Mouse (Mus musculus) neutrophil, adult 5-6 weeks (primary cell): ENCODE data around the gene Lrrc25. TPM values are rescaled to one million over a fixed set of nuclear protein-coding genes. Genes with fewer than 3 reads are reported as not detected.
A peak's percentile ranks its signal among the peaks of the same experiment; 100 is the strongest.

Source experiments
- ATAC-seq: fragments of 151-379, 151-347 bp; 2 replicates; pipeline ENCODE4 v1.8.0; 2017; ENCODE audit warnings: mild to moderate bottlenecking, moderate TSS enrichment; ENCODE audit not compliant: insufficient number of reproducible peaks, poor library complexity, low FRiP score, severe bottlenecking; ENCODE audit errors: extremely low read depth
- total RNA-seq: library from RNA; stranded (forward); fragments of 200-1000 nt; gene quantifications from 2 replicates; pipeline ENCODE4 v1.2.3, GENCODE M21; 2017

Gene Lrrc25
- total RNA-seq, 1 experiment from 2014 or later = 54.1 TPM

DNA sequence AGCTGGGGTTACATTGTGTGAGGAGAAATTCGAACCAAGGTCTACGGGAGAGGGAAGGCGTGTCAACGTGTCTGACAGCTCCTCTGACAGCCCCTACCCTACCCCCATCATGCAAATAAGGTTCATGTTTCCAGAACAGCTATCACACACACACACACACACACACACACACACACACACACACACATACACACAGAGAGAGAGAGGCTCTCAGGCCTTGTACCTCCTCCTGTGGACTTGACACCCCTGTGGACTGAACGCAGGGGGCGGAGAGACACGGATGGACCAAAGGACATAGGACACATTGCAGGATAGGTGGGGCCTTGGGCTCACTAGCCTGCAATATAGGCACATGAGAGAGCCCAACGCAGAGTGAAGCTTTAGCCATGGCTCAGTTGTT, 20.9 kb downstream of the Lrrc25 start:
- no peak for ATAC-seq

DNA sequence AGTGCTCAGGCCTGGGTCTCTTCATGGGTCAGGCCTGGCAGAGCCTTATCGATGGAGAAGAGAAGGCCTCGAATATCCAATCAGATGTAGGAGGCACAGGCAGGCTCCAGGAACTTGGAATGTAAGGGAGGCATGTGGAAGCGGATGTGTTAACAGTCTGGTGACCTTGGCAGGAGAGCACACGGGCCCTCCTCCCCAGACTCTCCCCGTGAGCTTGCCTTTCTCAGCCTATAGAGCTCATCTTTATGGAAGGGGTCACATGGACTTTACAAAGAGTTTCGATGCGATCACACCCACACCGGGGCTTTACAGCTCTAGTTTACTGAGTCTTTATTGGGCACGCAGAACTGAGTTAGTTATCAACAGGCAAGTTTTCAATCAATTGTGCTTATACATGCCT, 22.8 kb downstream of the Lrrc25 start:
- ATAC-seq = no peak

DNA sequence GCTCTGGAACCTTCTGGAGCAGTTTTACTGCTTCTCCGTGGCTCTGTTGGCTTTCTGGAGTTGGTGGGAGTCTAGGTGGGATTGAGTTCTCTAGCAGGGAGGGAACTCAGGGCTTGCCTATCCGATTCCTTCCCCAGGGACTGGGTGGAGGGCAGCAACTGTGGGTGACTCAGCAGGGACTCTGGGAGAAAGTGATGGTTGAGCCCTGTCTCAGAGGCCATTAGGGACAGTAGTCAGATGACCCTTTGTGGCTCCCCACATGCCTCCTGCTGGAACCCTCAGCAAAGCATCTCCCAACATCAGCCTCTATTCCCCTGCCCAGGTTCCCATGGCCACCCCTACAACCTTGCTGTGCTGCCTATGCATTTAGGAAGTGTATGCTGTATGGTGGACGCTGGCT, 27.1 kb downstream of the Lrrc25 start:
- ATAC-seq = no peak

DNA sequence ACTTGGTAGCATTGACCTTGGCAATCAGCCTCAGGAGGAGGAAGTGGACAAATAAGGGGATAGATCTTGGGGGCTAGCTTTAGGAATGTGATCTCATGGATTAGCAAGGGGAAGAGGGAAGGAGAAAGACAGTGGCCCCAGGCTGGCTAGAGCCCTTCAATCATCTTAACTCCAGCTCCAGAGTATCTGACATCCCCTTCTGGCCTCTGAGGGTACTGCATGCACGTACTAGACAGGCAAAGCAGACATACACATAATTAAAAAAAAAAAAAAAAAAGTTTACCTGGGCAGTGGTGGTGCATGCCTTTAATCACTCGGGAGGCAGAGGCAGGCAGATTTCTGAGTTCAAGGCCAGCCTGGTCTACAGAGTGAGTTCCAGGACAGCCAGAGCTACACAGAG, 28.1 kb downstream of the Lrrc25 start:
- no peak for ATAC-seq

DNA sequence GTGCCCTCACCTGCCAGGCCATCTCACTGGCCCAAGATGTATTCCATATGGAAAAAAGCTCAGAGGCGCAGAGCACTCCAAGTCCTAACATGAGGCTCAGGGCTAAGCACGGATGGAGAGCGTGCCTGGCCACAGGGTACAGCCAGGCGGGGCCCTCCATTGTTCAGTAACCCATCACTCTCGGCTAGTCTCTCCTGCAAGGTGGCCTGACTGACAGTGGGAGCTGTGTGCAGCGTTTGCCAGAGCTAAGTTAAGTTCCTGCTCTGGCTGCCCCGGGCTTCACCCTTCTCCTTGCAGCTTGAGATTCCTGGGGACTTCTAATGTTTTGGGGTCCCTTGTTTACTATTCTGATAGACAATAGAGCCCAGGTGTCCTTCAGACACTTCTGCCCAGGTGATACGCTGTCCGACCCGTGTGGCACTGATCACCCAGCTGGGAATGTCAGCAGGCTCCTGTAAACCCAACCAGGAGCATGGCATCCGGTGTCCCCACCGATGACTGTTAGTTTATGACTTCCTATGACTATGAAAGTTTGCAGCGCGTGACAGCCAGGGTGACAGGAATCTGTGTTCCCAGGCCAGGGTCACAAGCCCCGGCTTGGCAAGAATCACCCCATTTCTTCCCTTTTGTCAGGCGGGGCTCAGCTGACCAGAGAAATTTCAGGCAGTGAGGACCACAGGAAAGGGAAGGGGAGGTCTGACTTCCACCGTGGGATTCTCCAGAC, 29.7 kb downstream of the Lrrc25 start:
- ATAC-seq = no peak

DNA sequence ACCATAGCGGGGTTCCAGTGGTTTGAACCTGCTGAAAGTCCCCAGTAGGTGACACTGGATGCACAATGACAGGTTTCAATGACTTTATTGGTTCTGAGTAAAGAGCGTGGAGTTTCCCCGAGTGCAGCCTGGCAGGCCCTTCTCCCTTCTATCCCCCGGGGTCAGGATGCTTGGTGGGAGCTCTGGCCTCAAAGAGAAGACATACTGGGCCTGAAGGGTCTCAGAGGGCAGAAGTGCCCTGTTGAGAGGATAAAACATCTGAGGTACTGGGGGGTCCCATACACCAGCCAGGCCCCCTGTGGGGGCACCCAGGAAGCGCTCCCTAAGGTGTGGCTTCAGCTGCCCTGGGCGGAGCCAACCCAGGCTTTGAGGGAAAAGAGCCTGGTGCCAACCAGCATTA, 30.4 kb downstream of the Lrrc25 start:
- ATAC-seq = no peak

DNA sequence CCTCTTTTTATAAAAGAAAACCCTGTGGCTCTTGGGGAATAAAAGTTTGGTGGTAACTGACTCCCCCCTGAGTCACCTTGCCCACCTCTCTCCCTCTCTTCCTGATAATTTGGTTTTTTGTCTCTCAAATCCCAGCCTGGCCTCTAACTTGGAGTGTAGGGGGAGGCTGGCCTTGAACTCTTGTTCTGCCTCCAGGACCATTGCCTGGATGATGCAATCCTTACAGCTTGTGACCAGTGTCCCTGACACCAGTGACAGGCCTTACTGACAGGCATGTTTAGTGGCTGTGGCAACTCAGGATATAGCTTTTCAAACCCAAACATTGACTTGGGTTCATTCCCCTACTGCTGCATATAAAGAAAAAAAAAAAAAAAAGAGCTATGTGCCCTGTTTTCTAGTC, 30.8 kb downstream of the Lrrc25 start:
- no peak for ATAC-seq

DNA sequence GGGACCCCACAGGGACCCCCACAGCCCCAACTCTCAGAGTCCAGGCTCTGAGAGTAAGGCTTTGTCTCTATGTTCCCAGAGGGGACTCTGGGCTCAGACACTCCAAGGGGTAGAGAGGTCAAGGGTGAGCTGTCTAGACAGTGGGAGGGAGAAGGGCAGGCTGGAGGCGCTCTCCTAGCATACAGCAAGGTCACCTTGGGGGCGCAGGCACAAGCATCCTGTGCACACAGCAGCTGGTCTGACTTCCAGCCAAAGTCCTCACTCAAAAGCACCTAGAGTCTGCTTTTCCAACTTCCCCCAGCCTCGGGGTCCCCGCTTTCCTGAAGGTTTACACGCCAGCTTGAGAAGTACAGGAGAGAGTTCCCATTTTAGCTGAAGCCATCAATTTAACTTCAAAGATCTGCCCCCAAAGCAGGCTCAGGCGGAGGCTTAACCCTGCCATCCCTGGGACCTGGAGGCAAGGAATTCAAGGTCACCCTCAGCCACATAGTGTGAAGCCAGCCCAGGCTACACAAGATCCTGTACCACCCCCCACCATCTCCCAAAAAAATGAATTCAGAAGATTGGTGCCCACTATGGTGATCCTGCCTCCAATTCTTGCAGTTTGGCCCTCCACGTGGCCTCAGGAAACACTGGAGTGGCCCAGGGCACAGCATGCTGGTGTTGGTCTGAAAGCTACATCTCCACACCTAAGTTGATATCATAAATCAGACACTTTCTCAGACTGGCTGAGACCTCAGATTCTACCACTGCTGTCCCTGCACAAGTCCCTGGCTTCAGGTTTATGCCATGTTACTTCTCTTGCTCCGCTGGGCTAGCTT, 31.6 kb downstream of the Lrrc25 start:
- ATAC-seq = no peak

DNA sequence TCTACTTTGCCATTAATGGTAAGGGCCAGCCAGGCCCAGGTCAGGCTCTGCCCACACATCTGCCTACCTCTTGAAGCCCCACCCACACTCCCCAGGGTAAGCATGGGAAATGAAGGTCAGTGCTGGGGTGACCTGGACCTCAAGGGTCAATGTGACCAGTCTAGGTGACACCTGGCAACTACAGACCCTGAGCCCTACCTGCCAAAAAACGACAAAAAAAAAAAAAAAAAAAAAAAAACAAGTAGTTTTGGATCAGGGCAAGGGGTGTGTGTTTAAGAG, 32.1 kb downstream of the Lrrc25 start:
- no peak for ATAC-seq

DNA sequence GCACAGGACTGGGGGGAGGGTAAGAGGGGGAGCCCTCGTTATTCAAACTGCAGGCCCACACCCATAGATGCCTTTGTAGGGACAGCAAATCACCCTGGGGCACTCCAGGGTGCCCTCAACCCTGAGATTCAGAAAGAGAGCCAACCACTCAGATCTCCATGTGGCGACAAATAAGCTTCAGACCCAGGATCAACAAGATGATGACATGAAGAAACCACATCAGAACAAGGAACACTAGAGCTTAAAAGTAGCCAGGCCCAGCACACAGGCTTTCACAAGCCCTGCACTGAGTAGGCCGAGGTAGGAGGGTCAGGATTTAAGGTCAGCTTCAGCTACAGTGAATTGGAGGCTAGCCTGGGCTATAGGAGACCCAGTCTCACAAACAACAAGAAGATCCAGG, 33.0 kb downstream of the Lrrc25 start:
- no peak for ATAC-seq

DNA sequence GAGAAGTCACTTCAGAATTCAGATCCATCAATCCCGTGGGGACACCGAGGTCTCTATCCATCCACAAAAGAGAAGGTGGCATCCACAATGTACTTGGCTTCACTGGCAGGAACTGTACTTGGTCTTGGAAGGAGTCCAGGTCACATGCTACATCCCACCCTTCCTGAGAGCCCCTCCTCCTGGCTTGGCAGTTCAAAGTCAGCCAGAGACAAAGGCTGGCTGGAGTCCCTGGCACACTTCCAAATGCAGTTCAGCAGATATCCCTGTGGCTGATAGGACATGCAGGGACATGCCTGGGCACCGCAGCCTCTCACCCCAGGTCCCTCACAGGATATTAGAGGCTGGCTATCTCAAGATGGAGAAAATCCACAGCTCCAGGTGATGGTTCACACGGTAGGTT, 33.4 kb downstream of the Lrrc25 start:
- no peak for ATAC-seq

DNA sequence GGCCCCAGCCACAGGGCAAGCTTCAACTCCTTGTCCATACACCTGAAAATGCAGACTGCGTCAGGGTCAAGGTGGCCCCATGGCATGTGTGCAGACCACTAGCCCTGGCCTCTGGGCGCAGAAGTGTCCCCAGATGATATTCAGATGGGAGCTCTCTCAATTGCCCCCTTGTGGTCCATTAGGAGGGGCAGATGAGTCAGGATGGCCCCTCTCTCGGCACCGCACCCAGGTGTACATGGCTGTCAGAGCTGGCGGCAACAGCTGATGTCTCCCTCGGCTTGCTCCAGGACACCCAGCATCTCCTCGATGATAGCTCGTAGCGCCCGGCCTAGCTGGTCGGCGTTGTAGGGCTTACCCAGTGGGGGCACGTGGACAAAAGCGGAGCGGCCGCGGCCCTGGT, 34.4 kb downstream of the Lrrc25 start:
- no peak for ATAC-seq

DNA sequence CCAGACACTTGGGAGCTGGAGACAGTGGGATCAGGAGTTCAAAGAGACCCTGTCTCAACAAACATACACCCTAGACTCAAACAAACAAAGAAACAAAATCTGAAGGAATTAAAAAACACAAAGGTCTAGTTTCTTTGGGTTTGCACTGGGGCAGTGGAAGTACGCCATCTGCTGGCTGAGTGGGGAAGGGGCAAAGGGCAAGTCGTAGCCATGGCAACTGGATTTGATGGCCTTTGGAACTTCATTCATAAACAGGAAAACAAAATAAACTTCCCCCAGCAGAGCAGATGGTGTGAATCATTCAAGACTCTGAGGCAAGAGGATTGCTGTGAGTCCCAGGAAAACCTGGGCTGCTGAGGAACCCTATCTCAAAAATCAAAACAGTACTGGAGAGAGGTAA, 37.3 kb downstream of the Lrrc25 start:
- peak; percentile 52 for ATAC-seq

DNA sequence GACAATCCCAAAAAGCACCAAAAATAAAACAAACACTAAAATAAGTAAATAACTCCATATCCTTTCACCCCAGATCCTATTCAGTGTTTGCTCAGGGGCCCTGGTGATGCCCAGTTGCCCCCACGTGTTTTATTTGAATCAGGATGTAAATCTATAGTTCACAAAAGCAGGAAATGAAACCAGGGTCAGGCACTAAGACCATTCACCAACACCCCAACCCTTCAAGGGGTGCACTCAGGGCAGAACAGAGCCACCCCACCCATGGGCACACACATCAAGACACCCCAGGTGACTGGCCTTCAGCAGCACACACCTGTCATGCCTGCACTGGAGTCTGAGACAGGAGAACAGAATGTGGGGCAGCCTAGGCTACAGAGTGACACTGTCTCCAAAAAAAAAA, 38.2 kb downstream of the Lrrc25 start:
- ATAC-seq = no peak

DNA sequence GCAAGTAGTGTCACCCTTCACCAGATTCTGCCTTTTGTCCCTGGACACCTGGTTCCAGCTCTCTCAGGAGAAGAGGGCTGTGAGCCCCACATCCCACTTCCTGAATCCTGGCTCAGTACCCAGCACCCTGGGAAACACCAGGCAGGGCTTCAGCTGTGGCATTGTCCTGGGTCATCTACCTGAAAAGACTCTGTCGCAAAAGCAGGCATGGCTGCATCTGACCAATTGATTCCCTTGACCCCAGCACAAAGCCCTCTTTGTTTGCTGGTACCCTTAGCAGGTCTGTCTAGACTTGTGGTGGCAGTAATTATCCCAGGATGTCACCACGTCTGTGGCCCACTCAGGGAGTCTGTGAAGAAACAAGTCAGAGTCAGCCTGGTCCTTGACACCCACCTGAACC, 39.5 kb downstream of the Lrrc25 start:
- ATAC-seq = no peak

DNA sequence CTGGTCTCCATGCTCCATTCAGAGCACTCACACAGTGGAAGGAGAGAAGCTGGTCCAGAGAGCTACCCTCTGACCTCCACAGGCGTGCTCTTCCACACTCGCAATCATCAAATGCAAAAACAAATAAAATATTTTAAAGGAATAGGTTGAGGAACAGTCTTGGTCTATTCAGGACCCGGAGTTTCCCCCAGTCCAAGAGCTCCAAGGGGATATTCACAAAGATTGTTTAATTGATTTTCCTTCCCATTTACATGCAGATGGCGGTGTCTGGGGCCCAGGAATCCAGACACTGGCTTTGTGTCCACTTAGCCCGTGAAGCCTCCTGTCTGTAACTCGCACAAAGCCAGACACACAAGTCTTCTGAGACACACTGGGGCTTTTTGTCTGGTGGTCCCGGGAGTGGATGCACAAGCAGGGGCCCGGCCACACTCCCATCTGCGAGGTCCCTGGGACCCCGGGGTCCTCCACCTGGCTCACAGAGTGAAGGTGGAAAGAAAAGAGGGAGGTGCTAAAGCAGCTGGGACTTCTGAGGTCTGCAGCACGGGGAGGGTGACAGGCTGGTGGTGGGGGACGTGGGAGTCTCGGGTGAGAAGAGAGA, 40.3 kb downstream of the Lrrc25 start:
- ATAC-seq = no peak

DNA sequence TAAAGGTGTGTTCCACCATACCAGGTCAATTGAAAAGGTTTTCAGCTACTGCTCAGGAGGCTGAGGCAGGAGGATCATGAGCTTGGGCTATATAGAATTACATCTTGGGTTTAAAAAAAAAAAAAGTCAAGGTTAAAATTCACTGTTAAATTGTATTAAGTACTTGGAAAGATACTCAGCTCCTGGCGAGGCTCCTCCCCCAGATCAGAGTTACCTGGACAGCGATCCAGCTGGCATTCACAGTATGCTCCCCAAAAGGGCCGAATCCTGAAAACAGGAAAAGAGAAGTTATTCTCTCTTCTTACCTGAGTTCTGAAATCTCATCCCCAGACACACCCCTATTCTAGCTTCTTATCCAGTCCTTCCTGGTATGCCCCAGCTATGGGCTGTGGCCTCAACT, 41.3 kb downstream of the Lrrc25 start:
- ATAC-seq = no peak

DNA sequence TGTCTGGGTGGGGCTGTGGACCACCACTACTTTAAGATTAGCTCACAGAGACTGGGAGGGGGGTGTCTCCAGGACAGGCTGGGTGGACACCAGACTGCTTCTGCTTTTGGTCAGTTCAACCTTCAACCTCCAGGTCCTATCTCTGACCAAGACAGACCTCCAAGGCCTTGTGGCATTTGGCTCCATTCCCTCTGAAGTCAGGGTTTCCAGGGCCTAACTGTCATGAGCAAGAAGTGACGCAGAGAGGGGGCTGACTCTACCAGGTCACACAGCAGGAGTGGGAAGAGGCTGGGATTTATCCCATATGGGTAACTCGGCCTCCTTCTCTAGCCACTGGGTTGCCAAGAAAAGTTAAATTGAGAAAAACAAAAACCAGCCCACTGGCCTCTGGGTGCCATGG, 41.8 kb downstream of the Lrrc25 start:
- ATAC-seq = no peak

DNA sequence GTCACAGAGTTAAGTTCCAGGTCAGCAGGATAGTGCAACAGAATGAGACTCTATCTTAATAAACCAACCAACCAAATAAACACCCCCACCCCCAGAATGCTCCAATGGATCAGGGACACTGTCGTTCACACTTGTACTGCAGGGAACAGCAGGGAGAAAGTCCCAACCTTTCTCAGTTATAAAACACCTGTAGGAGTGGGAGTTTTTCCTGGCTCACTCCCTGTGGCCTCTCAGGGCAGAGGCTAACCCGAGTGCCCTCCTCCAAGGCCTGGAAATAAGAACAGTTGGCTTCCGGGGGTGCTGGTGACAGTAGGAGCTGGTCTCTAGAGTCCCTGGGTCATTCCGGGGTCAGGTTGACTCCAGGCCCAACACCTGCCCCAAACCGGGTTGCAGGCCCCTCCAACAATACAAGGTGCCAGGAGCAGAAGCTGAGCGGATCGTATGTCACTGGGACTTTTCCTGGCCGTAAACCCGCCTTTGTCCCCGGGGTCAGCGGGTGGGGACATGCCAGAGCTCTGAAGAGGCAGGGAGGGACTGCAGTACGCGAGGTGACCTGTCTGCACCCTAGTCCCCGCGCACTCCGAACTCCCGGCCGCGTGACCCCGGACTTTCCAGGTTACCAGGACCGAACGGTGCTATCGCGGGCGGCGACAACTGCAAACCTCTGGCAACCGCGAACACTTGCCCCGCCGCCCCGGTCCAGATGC, 43.1 kb downstream of the Lrrc25 start:
- ATAC-seq = peak; percentile 0; the same call in 1 of the 2 replicates
